Mouse (Mus musculus): ENCODE measurements around the gene Aff4.
"Not testable (repeated sequence)": the region's sequence is repeated elsewhere in the genome, so short reads cannot be mapped to it uniquely, and the experiment has no call there.

The Aff4 gene

GRCm38 (mm10) chr11:53337684-53338083, 12.9 kb upstream of the Aff4 start:
- no peak for DNase-seq (ENCODE audit: low read depth, low spot score)

- peak; percentile 33 for DNase-seq (ENCODE audit: low read depth, low spot score)
Measured at GRCm38 (mm10) chr11:53341019-53341418, 9.6 kb upstream of the Aff4 start.

DNA sequence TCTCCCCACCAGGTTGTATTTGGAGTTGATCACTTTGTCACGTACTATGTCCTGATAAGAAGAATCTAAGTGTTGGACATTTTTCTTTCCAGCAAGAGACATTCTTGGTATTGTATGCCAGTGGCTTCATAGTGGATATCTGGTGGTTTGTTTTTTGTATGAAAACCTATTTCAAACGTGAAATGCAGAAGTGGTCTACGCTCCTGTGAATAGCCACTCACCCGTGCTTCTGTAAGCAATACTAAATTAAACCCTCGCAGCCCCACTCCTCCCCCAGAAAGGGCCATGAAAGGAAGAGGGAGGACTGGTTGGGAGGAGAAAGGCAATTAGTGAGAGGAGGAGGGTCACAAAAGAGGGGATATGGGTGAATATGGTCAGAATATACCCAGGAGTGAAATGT, 7.9 kb upstream of the Aff4 start:
- DNase-seq (ENCODE audit: low read depth, low spot score): peak; percentile 83

DNA sequence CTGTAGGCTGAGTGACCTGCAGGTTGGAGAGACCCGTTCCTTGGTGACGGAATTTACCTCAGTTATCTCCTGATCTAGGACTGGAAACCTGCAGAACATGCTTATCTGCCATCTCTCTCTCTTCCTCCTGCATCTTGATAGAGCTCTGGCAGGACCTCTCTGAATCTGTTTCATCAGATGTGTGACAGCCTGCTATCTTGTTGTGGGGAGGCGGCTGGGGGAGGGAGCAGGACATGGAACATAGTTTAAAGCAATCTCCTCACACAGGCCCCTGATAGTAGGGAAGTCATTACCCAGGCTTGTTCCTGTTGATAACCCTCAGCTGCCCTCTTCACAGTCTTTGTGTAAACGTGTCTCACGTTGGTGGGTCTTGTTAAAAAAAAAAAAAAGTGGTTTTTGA, 5.3 kb upstream of the Aff4 start:
- peak; percentile 30 for DNase-seq (ENCODE audit: low read depth, low spot score)

DNA sequence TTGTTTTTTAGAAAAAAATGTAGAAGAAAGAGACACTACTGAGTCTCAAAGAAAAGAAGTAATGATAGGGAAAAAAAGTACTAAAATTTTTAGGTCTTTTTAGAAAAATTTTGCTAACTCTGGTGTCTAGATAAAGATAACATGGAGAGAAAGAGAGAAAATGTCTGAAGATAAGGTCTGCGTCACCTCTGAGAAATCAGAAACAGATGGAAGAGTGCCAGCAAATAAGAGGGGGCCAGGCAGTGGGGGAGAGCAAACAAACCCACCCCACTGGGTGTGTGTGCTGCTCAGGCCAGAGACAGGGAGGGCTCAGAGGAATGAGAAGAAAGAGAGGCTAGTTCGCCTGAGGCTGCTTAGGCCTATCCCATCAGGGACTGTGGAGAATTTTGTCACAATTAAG, 4.9 kb upstream of the Aff4 start:
- DNase-seq (ENCODE audit: low read depth, low spot score): no peak

- DNase-seq (ENCODE audit: low read depth, low spot score): peak; percentile 83
Measured at GRCm38 (mm10) chr11:53351224-53351942, 750 bp downstream of the Aff4 start.

- no peak for DNase-seq (ENCODE audit: low read depth, low spot score)
Measured at GRCm38 (mm10) chr11:53351943-53352590, 1.4 kb downstream of the Aff4 start.

GRCm38 (mm10) chr11:53358504-53359155, 8.0 kb downstream of the Aff4 start:
- DNase-seq (ENCODE audit: low read depth, low spot score): no peak

DNA sequence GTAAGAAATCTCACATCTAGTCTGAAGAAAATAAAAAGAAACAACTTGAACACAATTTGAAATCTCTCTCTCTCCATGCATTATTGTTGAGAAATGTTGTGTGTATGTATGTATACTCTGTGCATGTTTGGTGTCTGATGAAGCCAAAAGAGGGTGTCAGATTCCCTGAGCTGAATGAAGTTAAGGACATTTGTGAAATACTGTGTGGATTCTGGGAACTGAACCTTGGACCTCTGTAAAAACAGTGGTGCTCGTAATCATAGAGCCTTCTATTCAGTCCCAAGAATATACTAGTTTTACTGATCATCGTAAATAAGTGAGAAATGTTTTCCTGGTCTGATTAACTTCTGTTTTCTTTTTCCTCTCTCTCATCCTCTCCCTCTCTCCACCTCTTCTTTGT, 16.4 kb downstream of the Aff4 start:
- DNase-seq (ENCODE audit: low read depth, low spot score): no peak

- no peak for DNase-seq (ENCODE audit: low read depth, low spot score)
Measured at GRCm38 (mm10) chr11:53378918-53379317, 28.3 kb downstream of the Aff4 start.

DNA sequence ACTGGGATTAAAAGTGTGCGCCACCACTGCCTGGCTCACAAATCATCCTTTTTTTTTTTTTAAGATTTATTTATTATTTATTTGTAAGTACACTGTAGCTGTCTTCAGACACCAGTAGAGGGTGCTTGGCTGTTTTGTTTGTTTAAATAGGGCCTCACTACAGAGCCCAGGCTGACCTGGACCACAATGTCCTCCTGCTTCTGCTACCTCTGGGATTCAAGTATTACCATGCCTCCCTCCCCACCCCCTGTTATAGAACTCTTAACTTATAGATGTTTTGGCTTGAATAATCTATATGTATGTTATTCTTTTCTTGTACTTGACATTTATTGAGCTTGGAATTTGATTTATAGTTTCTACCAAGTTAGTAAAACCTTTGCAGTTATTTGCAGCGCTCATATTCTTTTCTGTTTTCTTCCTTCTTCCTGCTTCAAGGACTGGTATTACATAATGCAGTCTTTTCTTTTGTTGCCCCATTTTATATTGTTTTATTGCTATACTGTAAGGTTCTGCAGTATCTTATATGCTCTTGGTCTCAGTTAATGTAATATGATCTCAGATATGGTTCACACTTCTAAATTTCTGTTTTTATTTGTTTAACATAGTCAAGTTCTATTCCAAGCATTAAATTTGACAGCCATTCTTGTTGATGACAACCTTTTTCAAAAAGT, 33.3 kb downstream of the Aff4 start:
- DNase-seq (ENCODE audit: low read depth, low spot score): no peak

DNA sequence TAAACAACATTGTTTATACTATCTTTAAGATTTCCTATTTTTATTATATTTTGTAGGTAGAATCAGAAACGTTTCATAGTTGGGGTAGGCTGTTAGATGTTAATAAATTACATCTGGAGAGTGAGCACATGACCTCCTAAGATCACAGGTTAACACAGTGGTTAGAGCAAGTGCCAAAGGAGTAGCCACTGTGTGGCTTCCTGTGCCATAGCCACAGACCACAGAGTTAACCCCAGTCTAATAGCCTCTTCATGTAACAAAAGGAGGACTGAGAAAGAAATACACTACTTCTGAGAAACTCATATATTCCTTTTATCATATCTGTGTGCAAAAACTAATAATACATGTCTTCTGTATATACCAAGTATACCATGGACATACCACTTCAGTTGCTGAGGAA, 43.2 kb downstream of the Aff4 start:
- DNase-seq (ENCODE audit: low read depth, low spot score): no peak

DNA sequence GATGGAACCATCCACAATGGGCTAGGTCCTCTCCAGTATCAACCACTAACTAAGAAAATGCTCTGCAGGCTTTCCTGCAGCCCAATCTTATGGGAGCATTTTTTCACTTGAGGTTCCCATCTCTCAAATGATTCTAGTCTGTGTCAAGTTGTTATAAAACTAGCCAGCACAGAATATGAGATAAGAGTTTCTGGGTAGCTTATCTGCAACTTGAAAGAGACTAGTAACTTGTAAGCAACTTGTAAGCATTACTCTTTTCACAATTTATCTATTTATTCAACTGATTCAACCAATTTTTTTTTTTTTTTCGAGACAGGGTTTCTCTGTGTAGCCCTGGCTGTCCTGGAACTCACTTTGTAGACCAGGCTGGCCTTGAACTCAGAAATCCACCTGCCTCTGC, 53.0 kb downstream of the Aff4 start:
- DNase-seq (ENCODE audit: low read depth, low spot score): no peak

DNA sequence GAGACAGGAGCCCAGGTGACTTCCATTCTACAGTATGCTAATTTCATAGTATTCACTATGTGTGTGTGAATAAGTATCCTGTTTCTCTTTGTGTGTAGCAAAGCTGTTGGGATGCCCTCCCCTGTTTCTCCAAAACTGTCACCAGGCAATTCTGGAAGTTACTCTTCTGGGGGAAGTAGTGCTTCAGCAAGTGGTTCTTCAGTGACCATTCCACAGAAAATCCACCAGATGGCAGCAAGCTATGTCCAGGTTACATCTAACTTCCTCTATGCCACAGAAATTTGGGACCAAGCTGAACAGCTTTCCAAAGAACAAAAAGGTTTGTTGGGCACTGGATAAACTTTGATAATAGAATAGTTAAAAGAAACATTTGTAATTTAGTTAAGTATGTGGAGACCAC, 61.1 kb downstream of the Aff4 start:
- DNase-seq (ENCODE audit: low read depth, low spot score): peak; percentile 30

DNA sequence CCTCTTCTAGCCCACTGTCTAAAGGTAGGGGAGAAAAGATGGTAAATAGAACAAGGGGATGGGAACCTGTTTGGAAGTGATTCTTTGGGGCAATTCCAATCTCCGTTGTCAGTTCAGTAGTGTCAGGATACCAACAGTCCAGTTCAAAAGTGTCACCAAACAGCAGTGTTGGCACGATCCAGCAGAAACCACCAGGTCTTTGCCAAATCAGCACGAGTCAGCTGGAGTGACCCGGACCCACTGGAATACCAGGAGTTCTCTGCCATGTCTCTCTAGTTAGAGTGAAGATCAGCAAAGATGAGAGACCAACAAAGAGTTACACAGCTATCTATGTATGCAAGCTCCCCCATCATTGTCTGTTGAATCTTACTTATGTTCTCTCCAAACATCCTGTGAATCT, 63.2 kb downstream of the Aff4 start:
- DNase-seq (ENCODE audit: low read depth, low spot score): no peak

- DNase-seq (ENCODE audit: low read depth, low spot score): no peak
Measured at GRCm38 (mm10) chr11:53418048-53418447, 67.4 kb downstream of the Aff4 start.

- no peak for DNase-seq (ENCODE audit: low read depth, low spot score)
Measured at GRCm38 (mm10) chr11:53423036-53423435, 72.4 kb downstream of the Aff4 start, which contains the start of gene Leap2. Gene Leap2, minus strand, starts transcription at chr11:53423170.

DNA sequence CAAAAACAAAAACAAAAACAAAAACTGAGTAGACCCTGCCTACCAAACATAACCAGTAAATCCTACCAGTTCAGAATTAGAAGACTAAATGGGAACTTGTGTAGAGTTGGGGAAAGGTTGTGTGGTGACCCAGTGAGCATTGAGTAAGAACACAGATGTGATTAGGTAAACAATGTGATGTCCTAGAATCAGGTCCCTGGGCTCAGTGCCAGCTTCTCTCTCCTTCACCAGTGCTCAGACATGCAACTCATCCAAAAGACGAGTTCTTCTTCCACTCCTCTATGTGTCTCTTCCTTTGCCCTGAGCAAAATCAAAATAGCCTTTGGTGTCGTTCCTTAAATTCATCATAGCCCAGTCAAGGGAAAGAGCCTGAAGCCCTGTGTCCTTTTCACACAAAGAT, 74.2 kb downstream of the Aff4 start:
- DNase-seq (ENCODE audit: low read depth, low spot score): no peak

DNA sequence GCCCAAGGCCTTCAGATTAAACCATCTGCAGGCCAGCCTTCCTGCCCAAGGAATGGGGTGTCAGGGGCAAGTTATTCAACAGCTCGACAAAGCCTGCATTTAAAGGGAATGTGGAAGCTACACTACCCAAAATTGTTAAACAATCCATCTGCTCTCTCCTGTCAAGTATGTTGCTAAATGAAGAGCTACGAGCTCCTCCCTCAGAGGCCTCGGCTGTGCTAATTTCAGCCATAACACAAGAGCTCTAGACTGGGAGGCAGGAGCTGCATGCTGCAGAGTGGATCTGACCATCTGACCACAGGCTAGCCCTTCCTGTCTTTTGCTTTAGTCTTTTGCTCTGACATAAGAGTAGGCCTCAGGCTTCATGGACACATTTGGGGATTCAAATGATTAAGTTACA, 74.6 kb downstream of the Aff4 start:
- no peak for DNase-seq (ENCODE audit: low read depth, low spot score)

- DNase-seq (ENCODE audit: low read depth, low spot score): no peak
Measured at GRCm38 (mm10) chr11:53425711-53426255, 75.2 kb downstream of the Aff4 start.

DNA sequence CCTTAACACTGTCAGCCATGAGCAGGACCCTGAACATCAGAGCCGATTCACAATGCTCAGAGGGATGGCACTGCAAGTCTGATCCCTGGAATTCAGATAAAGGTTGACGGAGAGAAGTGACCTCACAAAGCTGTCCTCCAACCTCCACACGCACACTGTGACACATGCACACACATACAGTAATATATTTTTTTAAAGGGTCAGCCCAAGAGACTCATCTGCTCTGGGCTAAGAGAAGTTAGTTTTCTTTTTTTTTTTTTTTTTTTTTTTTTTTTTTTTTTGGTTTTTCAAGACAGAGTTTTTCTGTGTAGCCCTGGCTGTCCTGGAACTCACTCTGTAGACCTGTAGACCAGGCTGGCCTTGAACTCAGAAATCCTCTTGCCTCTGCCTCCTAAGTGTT, 76.3 kb downstream of the Aff4 start:
- DNase-seq (ENCODE audit: low read depth, low spot score): not testable (repeated sequence)

Measured in A20 (cell line).